Mouse (Mus musculus): ENCODE results near the gene Gm20388. TPM values are rescaled to one million over a fixed set of nuclear protein-coding genes. Genes with fewer than 3 reads are reported as not detected.

Gene Gm20388
- total and polyA plus RNA-seq, 2 experiments from 2014 or later = 17.3 TPM; not detected in 1

- 0 out of 2 replicates have a peak, but pooled peaks have one; percentile 11 for ATAC-seq (ENCODE audit: insufficient read depth, low read depth)
- no peaks in the 10 kb centered on the region for H3K9me3 ChIP-seq (replicated peaks; ENCODE audit: control insufficient read depth, low read length)
- no peaks in the 10 kb centered on the region for H3K27me3 ChIP-seq (ENCODE audit: control insufficient read depth, insufficient read depth, low read length)
- no peak overlapping the region for H3K4me3 ChIP-seq (ENCODE audit: low read depth, low read length)
- DNase-seq (ENCODE audit: low spot score) = no peak
- WGBS = 85% methylated on average over 5 of the region's 5 CpGs
- no peak overlapping the region for H3K9ac ChIP-seq (replicated peaks; ENCODE audit: low read depth, low read length)
- H3K36me3 ChIP-seq (replicated peaks; ENCODE audit: control insufficient read depth, insufficient read depth, low read length) = peaks cover 10% of the 10 kb centered on the region; the same call in 1 of the 2 replicates
- TF ChIP-seq CTCF (IDR thresholded peaks at IDR 0.05; ENCODE audit: low read depth) (no peak), EP300 (IDR thresholded peaks at IDR 0.05; ENCODE audit: low read depth) (no peak)
- H3K4me1 ChIP-seq (ENCODE audit: control insufficient read depth, insufficient read depth) = no peaks in the 10 kb centered on the region
- H3K27ac ChIP-seq (ENCODE audit: low read depth) = no peak overlapping the region
- no peak overlapping the region for H3K4me2 ChIP-seq (ENCODE audit: low read depth, low read length)
Observed at GRCm38 (mm10) chr8:120164026-120164425, 253.4 kb downstream of the Gm20388 start.

GRCm38 (mm10) chr8:120167136-120167535 lies 256.5 kb downstream of the Gm20388 start:
- H3K4me3 ChIP-seq (ENCODE audit: low read depth, low read length) = no peak overlapping the region
- no peak for DNase-seq (ENCODE audit: low spot score)
- TF ChIP-seq EP300 (IDR thresholded peaks at IDR 0.05; ENCODE audit: low read depth) (no peak), CTCF (IDR thresholded peaks at IDR 0.05; ENCODE audit: low read depth) (no peak)
- ATAC-seq (ENCODE audit: insufficient read depth, low read depth) = no peak
- H3K9ac ChIP-seq (replicated peaks; ENCODE audit: low read depth, low read length) = no peak overlapping the region
- peaks cover 4% of the 10 kb centered on the region; the same call in 1 of the 2 replicates for H3K27me3 ChIP-seq (ENCODE audit: control insufficient read depth, insufficient read depth, low read length)
- H3K4me1 ChIP-seq (ENCODE audit: control insufficient read depth, insufficient read depth) = no peaks in the 10 kb centered on the region
- no peak overlapping the region for H3K27ac ChIP-seq (ENCODE audit: low read depth)
- no peak overlapping the region for H3K4me2 ChIP-seq (ENCODE audit: low read depth, low read length)
- WGBS = 81% methylated on average over 8 of the region's 8 CpGs
- no peaks in the 10 kb centered on the region for H3K36me3 ChIP-seq (replicated peaks; ENCODE audit: control insufficient read depth, insufficient read depth, low read length)
- H3K9me3 ChIP-seq (replicated peaks; ENCODE audit: control insufficient read depth, low read length) = no peaks in the 10 kb centered on the region

GRCm38 (mm10) chr8:120167821-120168220 lies 257.2 kb downstream of the Gm20388 start:
- TF ChIP-seq EP300 (IDR thresholded peaks at IDR 0.05; ENCODE audit: low read depth) (no peak), CTCF (IDR thresholded peaks at IDR 0.05; ENCODE audit: low read depth) (no peak)
- Histone ChIP-seq H3K36me3 (replicated peaks; ENCODE audit: control insufficient read depth, insufficient read depth, low read length) (no peaks in the 10 kb centered on the region), H3K27me3 (ENCODE audit: control insufficient read depth, insufficient read depth, low read length) (peaks cover 4% of the 10 kb centered on the region; the same call in 1 of the 2 replicates), H3K4me2 (ENCODE audit: low read depth, low read length) (no peak overlapping the region), H3K9me3 (replicated peaks; ENCODE audit: control insufficient read depth, low read length) (no peaks in the 10 kb centered on the region), H3K27ac (ENCODE audit: low read depth) (no peak overlapping the region), H3K9ac (replicated peaks; ENCODE audit: low read depth, low read length) (no peak overlapping the region), H3K4me3 (ENCODE audit: low read depth, low read length) (no peak overlapping the region), H3K4me1 (ENCODE audit: control insufficient read depth, insufficient read depth) (no peaks in the 10 kb centered on the region)
- DNase-seq (ENCODE audit: low spot score) (no peak), ATAC-seq (ENCODE audit: insufficient read depth, low read depth) (no peak)
- WGBS = 39% methylated on average over 5 of the region's 5 CpGs

GRCm38 (mm10) chr8:120169119-120169518 lies 258.5 kb downstream of the Gm20388 start:
- H3K4me3 ChIP-seq (ENCODE audit: low read depth, low read length) = no peak overlapping the region
- H3K9ac ChIP-seq (replicated peaks; ENCODE audit: low read depth, low read length) = no peak overlapping the region
- H3K36me3 ChIP-seq (replicated peaks; ENCODE audit: control insufficient read depth, insufficient read depth, low read length) = no peaks in the 10 kb centered on the region
- no peak for TF ChIP-seq CTCF (IDR thresholded peaks at IDR 0.05; ENCODE audit: low read depth)
- no peak for TF ChIP-seq EP300 (IDR thresholded peaks at IDR 0.05; ENCODE audit: low read depth)
- WGBS = 35% methylated on average over 8 of the region's 8 CpGs
- H3K4me1 ChIP-seq (ENCODE audit: control insufficient read depth, insufficient read depth) = no peaks in the 10 kb centered on the region
- no peaks in the 10 kb centered on the region for H3K9me3 ChIP-seq (replicated peaks; ENCODE audit: control insufficient read depth, low read length)
- H3K27me3 ChIP-seq (ENCODE audit: control insufficient read depth, insufficient read depth, low read length) = peaks cover 6% of the 10 kb centered on the region; the same call in 1 of the 2 replicates
- DNase-seq (ENCODE audit: low spot score) = no peak
- no peak overlapping the region for H3K27ac ChIP-seq (ENCODE audit: low read depth)
- ATAC-seq (ENCODE audit: insufficient read depth, low read depth) = no peak
- no peak overlapping the region for H3K4me2 ChIP-seq (ENCODE audit: low read depth, low read length)

GRCm38 (mm10) chr8:120173195-120173594 lies 262.6 kb downstream of the Gm20388 start:
- Histone ChIP-seq H3K9me3 (replicated peaks; ENCODE audit: control insufficient read depth, low read length) (no peaks in the 10 kb centered on the region), H3K4me1 (ENCODE audit: control insufficient read depth, insufficient read depth) (peaks cover 3% of the 10 kb centered on the region; the same call in 1 of the 2 replicates), H3K36me3 (replicated peaks; ENCODE audit: control insufficient read depth, insufficient read depth, low read length) (no peaks in the 10 kb centered on the region), H3K27me3 (ENCODE audit: control insufficient read depth, insufficient read depth, low read length) (peaks cover 36% of the 10 kb centered on the region), H3K4me2 (ENCODE audit: low read depth, low read length) (no peak overlapping the region), H3K9ac (replicated peaks; ENCODE audit: low read depth, low read length) (no peak overlapping the region), H3K27ac (ENCODE audit: low read depth) (no peak overlapping the region), H3K4me3 (ENCODE audit: low read depth, low read length) (no peak overlapping the region)
- DNase-seq (ENCODE audit: low spot score) (no peak), ATAC-seq (ENCODE audit: insufficient read depth, low read depth) (no peak)
- TF ChIP-seq CTCF (IDR thresholded peaks at IDR 0.05; ENCODE audit: low read depth) (no peak), EP300 (IDR thresholded peaks at IDR 0.05; ENCODE audit: low read depth) (no peak)
- WGBS = 81% methylated on average over 1 of the region's 1 CpGs

- Histone ChIP-seq H3K27ac (ENCODE audit: low read depth) (no peak overlapping the region), H3K9ac (replicated peaks; ENCODE audit: low read depth, low read length) (no peak overlapping the region), H3K27me3 (ENCODE audit: control insufficient read depth, insufficient read depth, low read length) (peaks cover 38% of the 10 kb centered on the region), H3K4me2 (ENCODE audit: low read depth, low read length) (no peak overlapping the region), H3K36me3 (replicated peaks; ENCODE audit: control insufficient read depth, insufficient read depth, low read length) (no peaks in the 10 kb centered on the region), H3K9me3 (replicated peaks; ENCODE audit: control insufficient read depth, low read length) (no peaks in the 10 kb centered on the region), H3K4me1 (ENCODE audit: control insufficient read depth, insufficient read depth) (peaks cover 3% of the 10 kb centered on the region; the same call in 1 of the 2 replicates), H3K4me3 (ENCODE audit: low read depth, low read length) (no peak overlapping the region)
- TF ChIP-seq CTCF (IDR thresholded peaks at IDR 0.05; ENCODE audit: low read depth) = no peak
- no peak for TF ChIP-seq EP300 (IDR thresholded peaks at IDR 0.05; ENCODE audit: low read depth)
- WGBS = 46% methylated on average over 18 of the region's 18 CpGs
- peak; percentile 3 for DNase-seq (ENCODE audit: low spot score)
- no peak for ATAC-seq (ENCODE audit: insufficient read depth, low read depth)
Observed at GRCm38 (mm10) chr8:120174606-120175005, 264.0 kb downstream of the Gm20388 start.
